Mouse (Mus musculus) cerebellum, adult 11 months (tissue): ENCODE data around the gene 4933407L21Rik.
A peak's percentile ranks its signal among the peaks of the same experiment; 100 is the strongest.

Experiments
- DNase-seq: peaks from one replicate; pipeline ENCODE4 v3.0.0; 2022

4933407L21Rik gene

GRCm38 (mm10) chr1:85916830-85917450, 11.3 kb upstream of the 4933407L21Rik start:
- DNase-seq = no peak

GRCm38 (mm10) chr1:85919621-85920020, 8.7 kb upstream of the 4933407L21Rik start:
- no peak for DNase-seq

- DNase-seq = no peak
Measured at GRCm38 (mm10) chr1:85921725-85922124, 6.6 kb upstream of the 4933407L21Rik start.

- no peak for DNase-seq
Measured at GRCm38 (mm10) chr1:85922127-85922864, 6.0 kb upstream of the 4933407L21Rik start.

- DNase-seq = no peak
Measured at GRCm38 (mm10) chr1:85922865-85923211, 5.4 kb upstream of the 4933407L21Rik start.

- no peak for DNase-seq
Measured at GRCm38 (mm10) chr1:85925183-85925582, 3.1 kb upstream of the 4933407L21Rik start.

- DNase-seq = no peak
Measured at GRCm38 (mm10) chr1:85928688-85929065, 394 bp downstream of the 4933407L21Rik start.

- no peak for DNase-seq
Measured at GRCm38 (mm10) chr1:85929406-85929805, 1.1 kb downstream of the 4933407L21Rik start.

- DNase-seq = no peak
Measured at GRCm38 (mm10) chr1:85931170-85931569, 2.9 kb downstream of the 4933407L21Rik start.

- no peak for DNase-seq
Measured at GRCm38 (mm10) chr1:85933226-85933625, 4.9 kb downstream of the 4933407L21Rik start.

- no peak for DNase-seq
Measured at GRCm38 (mm10) chr1:85933631-85934465, 5.6 kb downstream of the 4933407L21Rik start.

- no peak for DNase-seq
Measured at GRCm38 (mm10) chr1:85934560-85934959, 6.3 kb downstream of the 4933407L21Rik start.

GRCm38 (mm10) chr1:85935148-85935852, 7.0 kb downstream of the 4933407L21Rik start:
- peak; percentile 40 for DNase-seq

- no peak for DNase-seq
Measured at GRCm38 (mm10) chr1:85936265-85936664, 8.0 kb downstream of the 4933407L21Rik start.

GRCm38 (mm10) chr1:85937323-85937722, 9.0 kb downstream of the 4933407L21Rik start:
- DNase-seq = no peak

- no peak for DNase-seq
Measured at GRCm38 (mm10) chr1:85942318-85942717, 14.0 kb downstream of the 4933407L21Rik start.

GRCm38 (mm10) chr1:85949085-85949684, 20.9 kb downstream of the 4933407L21Rik start:
- DNase-seq = no peak

GRCm38 (mm10) chr1:85955150-85955549, 26.9 kb downstream of the 4933407L21Rik start:
- no peak for DNase-seq

GRCm38 (mm10) chr1:85957290-85957689, 29.0 kb downstream of the 4933407L21Rik start:
- no peak for DNase-seq

GRCm38 (mm10) chr1:85957942-85958619, 29.8 kb downstream of the 4933407L21Rik start:
- no peak for DNase-seq

GRCm38 (mm10) chr1:85959129-85959888, 31.0 kb downstream of the 4933407L21Rik start:
- no peak for DNase-seq
